Mouse (Mus musculus) testis, adult 2 months (tissue): Measurements from ENCODE around the gene 1700018G05Rik.
"Not testable (repeated sequence)": the region's sequence is repeated elsewhere in the genome, so short reads cannot be mapped to it uniquely, and the experiment has no call there.

ENCODE experiments used
- CTCF ChIP-seq: fragments of 200-500 bp; IDR thresholded peaks from 2 replicates; pipeline ENCODE4 v1.5.1; 2012; ENCODE audit warnings: low read depth, mild to moderate bottlenecking, inconsistent platforms, low read length, moderate library complexity; ENCODE audit not compliant: control insufficient read depth, insufficient read depth, insufficient replicate concordance
- POLR2A ChIP-seq: fragments of 200-500 bp; IDR thresholded peaks from 2 replicates; pipeline ENCODE4 v1.6.1; 2012; ENCODE audit warnings: low read depth, mild to moderate bottlenecking, inconsistent platforms, low read length, moderate library complexity; ENCODE audit not compliant: control insufficient read depth

- not testable (repeated sequence) for TF ChIP-seq POLR2A, CTCF
These were observed 22.0 kb downstream of the 1700018G05Rik start for GRCm38 (mm10) chrX:102950136-102950535.
